Mouse (Mus musculus) mouse trophoblast stem cell (cell line): ENCODE data around the gene Kcnk13.

Source experiments
- in situ Hi-C, 2 experiments: fragments of 300-500 bp; cut with MseI, MboI; formaldehyde crosslinking; loops; 2 replicates in 1 of 2; 3 replicates in 1 of 2; pipeline ENCODE4 v1.15.1; 2025

Kcnk13 gene

DNA sequence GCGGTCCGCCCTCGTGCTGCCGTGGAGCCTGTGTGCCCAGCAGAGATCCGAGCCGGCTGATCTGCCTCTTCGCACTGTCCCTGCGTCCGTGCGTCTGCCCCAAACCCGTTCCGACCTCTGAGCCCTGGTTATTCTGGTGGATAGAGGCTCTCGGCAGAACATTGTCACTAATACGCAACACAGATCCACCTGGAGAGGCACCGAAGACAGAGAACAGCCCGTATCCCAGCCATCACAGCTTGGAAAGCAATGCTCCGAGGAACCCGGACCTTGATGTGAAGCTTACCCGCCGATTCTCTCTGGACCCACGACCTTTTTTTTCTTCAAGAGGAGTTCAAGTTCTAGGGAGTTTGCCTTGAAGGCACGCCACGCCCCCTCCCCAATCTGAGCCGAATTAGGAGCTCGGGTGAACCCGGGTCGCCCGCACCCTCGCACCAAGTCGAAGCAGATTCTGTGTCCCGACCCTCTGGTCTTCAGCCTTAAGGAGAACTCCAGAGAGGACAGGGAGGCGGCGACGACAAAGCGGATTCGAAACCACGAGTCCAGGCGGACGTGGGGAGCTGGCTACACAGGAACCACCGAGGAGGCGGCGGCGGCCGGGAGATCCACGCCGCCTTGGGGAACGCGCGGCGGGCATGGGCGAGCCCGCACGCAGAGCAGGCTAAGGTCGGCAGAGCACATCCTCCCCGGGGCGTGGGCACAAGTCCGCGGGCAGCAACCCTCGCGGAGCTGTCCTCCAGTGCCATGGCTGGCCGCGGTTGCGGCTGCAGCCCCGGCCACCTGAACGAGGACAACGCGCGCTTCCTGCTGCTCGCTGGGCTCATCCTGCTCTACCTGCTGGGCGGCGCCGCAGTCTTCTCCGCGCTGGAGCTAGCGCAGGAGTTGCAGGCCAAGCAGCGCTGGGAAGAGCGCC is 1.2 kb downstream of the Kcnk13 start:
- in situ Hi-C loops, result no loop called here

DNA sequence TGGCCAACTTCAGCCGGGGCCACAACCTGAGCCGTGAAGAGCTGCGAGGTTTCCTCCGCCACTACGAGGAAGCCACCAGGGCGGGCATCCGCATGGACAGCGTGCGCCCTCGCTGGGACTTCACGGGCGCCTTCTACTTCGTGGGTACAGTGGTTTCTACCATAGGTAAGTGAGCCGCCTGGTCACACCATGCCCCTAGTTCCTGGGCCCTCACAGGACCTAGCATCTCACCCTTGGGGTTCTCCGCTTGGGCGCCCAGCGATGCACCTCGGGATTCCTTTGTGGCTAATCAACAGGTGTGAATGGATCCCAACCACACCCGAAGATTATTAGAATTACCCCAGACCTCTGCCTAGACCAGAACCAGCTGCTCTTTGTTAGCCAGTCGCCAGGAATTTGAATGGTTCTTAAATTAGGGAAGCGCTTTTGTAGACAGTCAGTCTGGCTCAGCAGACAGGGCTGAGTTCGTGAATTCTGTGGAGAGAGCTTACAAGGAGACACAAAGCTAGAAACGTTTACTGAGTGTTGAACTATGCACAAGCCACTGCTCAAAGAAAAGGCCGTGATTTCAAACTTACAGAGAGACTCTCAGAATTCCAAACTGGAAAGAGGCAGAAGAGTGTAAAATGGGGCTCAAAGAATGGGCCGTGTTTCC is 1.9 kb downstream of the Kcnk13 start:
- in situ Hi-C loops, result no loop called here

DNA sequence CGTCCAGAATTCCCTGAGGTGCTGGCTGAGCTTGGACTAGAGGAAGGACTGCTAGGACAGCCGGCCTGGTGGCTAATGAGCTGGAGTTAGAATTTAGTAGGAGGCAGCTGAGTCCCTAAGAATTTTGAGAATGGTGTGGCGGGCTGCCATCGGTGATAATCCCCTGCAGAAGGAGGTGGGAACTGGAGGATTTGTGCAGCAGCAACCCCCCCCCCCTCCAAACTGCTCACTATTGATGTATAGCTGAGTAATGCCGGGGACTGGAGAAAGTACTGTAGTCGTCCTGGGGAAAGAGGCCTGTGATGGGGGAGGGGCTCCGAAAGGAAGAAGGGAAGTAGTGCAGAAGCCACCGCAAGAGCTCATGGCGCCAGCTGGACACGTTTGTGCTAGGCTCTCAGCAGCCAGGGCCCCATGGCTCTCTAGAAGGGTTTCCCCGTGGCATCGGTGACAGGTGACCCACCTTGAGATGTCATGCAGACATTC is 2.6 kb downstream of the Kcnk13 start:
- in situ Hi-C loops, result no loop called here

DNA sequence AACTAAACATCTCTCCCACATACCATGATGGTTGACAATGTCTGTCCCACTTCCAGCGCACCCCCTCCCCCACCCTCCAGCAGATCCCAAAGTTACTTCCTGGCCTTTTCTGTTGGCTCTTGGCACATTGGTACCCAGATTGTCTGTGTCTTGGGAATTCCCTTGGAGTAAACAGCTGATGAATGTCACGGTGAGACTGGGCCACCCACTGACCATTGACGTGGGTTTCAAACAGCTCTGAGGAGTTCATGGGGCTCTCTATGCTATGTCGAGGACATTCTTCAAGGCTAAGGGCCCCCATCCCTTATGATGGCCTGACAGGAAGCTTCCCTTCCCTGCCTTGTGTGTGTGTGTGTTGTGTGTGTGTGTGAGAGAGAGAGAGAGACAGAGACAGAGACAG is 5.6 kb downstream of the Kcnk13 start:
- in situ Hi-C loops, result loop anchor here (5.0 kb wide), 2 partner anchors 132 to 137 kb away; no protein-coding TSS in a partner anchor

DNA sequence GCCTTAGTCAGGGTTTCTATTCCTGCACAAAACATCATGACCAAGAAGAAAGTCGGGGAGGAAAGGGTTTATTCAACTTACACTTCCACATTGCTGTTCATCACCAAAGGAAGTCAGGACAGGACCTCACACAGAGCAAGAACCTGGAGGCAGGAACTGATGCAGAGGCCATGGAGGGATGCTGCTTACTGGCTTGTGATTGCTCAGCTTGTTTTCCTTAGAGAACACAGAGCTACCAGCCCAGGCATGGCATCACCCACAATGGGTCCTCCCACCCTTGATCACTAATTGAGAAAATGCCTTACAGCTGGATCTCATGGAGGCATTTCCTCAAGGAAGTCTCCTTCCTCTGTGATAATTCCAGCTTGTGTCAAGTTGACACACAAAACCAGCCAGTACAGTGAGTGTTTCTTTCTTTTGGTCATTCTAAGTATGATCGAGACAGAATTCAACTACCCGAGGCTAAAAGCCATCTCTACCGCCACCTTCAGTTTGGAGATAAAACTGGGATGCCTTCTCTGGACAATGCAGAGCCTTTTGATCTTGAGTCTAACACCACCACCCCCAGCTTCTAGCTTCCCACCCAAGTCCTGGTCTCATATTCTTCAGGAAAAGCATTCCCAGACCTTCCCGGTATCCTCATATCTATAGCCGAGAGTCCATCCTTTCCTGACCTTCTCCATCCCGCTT is 7.1 kb downstream of the Kcnk13 start:
- in situ Hi-C loops, result loop anchor here (5.0 kb wide), 2 partner anchors 131 to 136 kb away; no protein-coding TSS in a partner anchor

DNA sequence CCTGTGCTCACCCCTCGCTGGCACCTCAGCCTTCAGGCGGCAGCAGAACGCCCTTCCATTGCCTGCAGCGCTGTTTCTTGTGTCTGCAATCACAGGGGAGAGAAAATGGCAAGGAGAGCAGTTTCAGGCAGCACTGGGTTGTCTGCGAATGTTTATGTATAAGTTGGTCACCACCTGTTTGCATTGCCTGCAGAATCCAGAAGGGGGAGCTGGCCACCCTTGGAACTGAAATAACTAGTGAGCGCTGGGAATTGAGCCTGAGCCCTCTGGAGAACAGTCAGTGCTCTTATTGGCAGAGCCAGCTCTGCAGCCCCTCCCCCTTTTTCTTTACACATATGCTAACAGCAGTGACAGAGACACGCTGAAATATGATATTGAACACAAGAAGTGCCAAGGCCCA is 8.5 kb downstream of the Kcnk13 start:
- in situ Hi-C loops, result loop anchor here (5.0 kb wide), 2 partner anchors 129 to 134 kb away; no protein-coding TSS in a partner anchor

DNA sequence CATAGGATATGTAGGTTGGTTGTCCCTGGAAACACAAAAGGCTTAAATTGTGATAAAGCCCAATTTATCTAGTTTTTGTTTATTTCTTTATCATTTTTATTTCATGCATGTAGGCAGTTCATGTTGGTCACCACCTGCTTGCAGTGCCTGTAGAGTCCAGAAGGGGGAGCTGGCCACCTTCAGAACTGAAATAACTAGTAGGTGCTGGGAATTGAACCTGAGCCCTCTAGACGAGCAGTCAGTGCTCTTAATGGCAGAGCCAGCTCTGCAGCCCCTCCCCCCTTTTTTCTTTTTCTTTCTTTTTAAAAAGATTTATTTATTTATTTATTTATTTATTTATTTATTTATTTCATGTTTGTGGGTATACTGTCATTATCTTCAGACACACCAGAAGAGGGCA is 9.4 kb downstream of the Kcnk13 start:
- in situ Hi-C loops, result loop anchor here (5.0 kb wide), 2 partner anchors 129 to 134 kb away; no protein-coding TSS in a partner anchor

DNA sequence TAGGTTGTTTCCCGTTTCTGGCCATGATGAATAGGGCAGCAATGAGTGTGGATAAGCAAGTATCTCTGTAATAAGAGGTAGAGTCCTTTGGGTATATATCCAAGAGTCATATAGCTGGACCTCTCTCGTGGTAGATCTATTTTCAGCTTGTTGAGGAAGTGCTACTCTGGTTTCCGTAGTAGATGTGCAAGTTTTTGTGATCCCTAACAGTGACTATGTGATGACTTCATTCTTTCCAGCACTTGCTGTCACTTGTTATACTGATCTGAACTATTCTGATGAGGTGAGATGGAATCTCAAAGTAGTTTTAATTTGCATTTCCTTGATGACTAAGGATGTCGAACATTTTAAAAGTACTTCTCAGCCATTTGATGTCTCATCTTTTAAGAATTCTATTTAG is 15.2 kb downstream of the Kcnk13 start:
- in situ Hi-C loops, result no loop called here

DNA sequence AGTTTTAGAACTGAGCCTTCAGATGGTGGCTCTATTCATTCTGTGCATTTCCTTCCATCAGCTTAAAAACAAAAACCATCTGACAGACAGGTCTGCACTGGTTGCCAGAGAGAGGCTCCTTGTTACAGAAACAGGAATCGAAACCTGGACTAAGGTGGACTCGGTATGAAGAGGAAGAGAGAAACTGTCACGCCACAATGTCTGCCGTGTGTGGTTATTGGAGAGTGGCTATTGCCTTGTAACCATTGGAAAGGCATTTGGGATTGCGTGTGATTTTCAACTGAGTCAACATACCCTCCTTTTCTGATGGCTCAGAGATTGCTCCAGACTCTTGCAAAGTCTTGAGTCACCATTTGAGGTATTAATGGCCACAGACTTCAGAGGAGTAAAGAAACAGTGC is 22.5 kb downstream of the Kcnk13 start:
- in situ Hi-C loops, result no loop called here

DNA sequence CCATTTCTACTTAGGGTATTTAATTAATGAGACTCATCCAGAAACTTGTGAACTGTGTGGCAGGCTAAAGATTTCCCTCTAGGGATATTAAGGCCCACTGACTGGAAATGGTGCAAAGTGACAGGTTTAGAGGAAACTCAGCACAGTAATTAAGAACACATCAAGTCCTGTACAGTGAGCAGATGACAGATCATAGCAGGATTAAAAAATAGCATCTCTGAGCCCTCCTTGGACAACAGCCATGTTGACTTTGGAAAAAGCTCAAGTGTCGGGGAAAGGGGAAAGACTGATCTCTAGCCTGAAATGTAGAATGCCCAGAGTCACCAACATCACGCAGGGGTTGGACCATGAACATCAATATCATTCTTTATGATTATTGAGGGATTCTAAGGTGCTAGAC is 23.8 kb downstream of the Kcnk13 start:
- in situ Hi-C loops, result no loop called here

DNA sequence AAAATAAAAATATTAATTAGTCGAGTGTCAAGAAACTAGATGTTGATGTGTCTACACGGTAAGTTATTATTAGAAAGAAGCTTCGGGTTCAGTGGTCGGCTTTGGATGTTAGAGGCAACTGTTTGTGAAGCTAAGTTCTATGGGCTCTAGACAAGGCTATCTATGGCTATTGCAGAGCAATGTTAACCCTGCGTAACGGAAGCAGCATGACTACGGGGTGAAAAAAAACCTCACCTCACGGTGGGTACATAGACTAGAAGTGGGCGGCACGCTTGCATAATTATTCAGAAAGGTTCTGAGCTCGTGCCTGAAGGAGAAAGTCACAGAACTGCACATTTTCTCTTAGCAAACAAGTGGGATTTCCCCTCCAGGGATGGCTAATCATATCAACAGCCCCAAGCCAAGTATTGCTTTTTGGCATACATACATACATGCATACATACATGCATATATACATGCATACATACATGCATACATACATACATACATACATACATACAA is 28.1 kb downstream of the Kcnk13 start:
- in situ Hi-C loops, result no loop called here

DNA sequence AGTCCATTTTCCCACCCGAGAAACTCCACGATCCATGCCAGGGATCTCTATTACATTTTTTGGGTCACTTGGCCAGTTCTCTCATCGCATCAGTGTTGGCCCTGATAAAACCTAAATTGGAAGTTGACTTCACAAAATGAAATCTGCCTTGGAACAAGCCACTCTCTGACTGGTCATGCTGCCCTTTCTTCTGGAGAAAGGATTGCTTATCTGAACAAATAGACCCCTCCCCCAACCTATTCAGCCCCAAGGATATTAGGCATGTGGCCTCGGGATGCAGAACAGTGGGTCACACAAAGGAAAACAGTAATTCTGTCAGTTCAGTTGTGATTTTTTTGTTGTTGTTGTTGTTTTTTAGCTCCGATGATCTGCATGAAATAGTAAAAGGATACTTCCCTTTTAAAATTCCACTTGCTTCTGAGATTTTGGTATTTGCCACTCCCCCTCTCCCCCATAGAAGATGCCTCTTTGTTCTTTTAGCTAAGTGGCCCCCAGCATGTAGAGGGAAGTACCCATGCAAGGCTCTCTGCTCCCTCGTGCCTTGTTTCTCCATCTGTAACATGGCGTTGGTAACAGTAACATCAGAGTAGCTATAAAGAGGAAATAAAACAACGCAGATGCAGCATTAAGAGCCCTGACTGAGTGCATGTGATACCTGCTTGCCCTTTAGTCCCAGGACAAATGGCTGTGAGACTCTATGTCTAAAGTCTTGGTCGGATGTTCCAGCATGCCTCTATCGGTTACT is 29.0 kb downstream of the Kcnk13 start:
- in situ Hi-C loops, result no loop called here

DNA sequence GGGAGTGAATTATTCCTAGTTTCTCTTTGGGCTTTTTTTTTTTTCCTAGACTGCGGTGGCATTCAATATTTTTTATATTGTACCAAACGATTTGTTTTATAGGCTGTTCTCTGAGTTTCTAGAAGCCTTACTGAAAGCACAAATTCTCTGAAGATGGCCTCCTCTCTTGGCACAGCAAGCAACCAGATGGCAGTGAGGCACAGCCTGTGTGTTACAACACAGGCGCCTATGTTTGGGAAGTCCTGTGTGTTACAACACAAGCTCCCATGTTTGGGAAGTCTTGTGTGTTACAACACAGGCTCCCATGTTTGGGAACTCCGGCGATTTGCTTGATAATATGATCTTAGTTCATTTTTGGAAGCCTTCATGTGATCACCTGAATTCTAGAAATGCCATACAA is 31.7 kb downstream of the Kcnk13 start:
- in situ Hi-C loops, result no loop called here

DNA sequence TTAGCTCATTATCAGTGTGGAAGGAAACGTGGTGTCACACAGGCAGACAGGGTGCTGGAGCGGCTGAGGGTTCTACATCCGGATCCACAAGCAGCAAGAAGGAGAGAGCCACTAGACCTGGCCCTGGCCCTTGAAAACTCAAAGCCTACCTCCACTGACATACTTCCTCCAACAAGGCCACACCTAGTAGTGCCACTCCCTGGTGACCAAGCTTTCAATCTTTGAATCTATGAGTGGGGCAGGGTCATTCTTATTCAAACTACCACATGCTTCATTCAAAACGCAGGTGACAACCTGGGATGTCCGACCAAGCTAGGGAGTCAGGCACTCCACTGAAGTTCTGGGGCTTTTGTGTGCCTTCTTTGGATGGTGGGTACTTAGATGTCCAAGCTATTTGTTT is 35.4 kb downstream of the Kcnk13 start:
- in situ Hi-C loops, result no loop called here

DNA sequence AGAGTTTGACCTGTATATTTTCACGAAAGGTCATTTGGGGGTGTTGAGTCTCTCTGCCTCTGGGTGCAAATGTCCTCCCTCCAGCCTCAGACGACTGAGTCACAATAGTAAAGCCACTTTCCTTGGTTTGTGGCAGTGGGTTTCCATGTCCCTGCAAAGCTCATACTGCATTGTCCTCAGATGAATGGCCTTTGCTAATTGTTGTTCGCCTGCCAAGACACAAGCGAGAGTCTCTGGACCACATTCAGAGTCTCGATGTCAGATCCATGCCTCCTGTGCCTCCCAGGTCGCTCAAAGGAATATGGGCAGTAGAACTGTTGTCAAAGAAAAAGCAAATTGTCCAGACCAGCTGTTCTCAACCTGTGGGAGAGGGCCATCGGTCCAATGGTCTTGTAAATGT is 36.1 kb downstream of the Kcnk13 start:
- in situ Hi-C loops, result no loop called here

DNA sequence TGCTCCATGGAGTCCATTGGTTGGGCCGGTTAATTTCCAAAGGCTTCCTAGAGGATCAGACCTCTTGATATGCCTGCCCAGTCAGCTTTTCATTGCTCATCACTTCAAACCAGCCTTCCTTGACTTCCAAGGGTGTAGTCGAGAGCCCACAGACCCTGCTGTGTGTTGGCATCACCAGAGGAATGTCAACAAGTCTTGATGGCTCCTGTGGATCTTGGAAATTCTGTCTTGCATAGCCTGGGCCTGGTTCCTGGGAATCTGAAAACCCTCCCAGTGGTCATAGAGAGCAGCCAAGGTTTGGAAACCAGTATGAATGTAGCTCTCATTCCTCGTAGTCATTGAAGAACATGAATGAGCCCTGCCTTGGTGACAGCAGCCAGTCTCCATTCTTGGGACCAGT is 36.9 kb downstream of the Kcnk13 start:
- in situ Hi-C loops, result no loop called here

DNA sequence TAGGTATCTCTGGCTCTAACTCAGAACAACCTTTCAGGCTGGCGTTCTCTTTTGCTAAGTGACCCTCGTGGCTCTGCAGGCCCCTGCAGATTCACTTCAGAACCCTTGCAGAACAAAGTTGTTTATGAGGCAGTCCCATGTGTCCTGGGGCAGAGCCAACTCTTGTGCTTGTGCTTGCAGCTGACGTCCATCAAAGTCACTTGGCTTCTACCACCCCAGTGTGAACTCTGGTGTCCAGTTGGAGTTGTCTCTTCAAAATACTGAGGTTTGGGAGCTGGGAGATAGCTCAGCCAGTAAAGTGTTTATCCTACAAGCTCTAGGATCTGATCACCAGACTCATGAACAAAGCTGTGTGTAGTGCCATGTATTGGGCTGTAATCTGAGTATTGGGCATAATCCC is 37.6 kb downstream of the Kcnk13 start:
- in situ Hi-C loops, result no loop called here

DNA sequence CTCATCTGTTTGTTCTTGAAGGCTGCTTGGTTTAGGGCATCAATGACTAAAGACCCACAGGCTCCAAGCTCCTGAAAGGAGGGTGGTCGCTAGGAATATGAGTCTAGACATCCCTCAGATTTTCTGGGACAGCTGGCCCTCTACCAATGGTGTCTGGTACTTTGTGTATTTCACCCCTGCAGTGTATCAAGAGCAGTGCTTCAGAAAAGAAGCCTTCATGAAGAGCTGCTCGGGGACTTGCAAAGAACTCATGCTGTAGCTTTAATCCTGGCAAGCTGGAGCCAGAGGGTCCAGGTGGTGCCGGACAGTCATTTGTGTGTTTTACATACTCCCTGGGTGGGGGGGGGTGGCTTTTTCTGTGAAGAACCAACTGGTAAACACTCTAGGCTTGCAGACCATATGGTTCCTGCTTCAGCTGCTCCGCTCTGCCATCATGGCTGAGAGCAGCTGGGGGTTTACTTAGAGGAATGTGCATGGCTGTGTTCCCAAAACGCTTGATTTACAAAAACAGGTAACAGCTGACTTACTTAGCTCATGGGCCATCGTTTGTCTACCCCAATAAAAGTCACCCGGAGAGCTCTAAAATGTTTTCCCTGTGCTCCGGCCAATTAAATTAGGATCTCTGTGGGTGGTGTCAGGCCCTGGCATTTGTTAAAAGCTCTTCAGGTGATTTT is 38.8 kb downstream of the Kcnk13 start:
- in situ Hi-C loops, result no loop called here

DNA sequence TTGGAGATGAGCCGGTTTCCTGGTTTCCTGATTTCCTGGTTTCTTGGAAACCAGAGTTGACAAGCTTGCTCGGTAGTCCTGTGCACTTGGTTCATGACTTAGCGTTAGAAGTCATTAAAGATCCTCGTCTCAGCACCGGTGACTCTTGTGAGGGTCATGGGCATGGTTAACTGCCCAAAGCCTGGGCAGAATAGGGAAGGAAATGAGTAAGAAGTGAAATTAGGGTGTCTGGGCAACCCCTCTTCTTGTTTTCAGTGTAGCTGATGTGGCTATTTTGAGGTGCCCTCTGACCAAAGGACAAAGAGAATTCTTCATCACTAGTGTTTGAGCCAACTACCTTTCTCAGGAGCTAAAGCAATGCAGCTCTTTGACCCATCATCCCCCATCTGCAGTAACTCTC is 41.0 kb downstream of the Kcnk13 start:
- in situ Hi-C loops, result no loop called here

DNA sequence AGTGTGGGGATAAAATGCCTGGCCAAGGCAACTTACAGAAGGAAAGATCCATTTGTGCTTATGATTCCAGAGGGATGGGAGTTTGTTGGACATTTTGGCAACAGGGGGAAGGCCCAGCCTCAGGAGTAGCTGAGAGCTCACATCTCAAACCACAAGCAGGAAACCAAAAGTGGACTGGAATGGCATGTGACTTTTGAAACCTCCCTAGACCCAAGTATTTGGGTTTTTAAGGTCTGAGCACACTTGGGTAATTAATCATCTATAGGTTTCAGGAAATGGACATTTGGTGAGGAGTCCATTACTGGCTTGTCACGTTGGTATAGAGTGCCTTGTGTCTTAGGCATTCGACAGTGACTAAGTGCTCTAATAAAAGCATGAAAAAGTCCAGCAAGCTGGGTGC is 42.4 kb downstream of the Kcnk13 start:
- in situ Hi-C loops, result no loop called here

DNA sequence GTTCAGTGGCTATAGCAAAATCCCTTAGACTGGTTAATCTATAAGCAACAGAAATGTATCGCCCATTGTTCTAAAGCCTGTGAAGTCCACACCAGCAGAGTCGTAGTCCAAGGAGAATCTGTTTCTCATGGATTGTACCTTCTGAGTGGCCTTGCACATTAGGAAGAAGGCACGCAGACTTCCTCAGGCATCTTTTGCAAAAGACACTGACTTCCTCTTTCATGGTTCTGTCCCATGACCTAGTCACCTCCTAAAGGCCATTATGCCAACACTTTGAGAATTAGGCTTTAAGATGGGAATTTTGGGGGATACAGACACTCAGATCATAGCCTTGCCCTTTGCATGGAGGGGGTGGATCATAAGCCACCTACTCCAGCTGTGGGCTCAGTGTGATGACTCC is 48.5 kb downstream of the Kcnk13 start:
- in situ Hi-C loops, result no loop called here
